Mouse (Mus musculus) limb, embryonic 13.5 days (tissue): ENCODE measurements at regions not wholly inside any gene's neighbourhood (a gene's known extent, or its start where the extent isn't known, plus 50 kb on each side); places are given as distances from the start of the nearest gene placed in this dataset.

Experiments used
- ATAC-seq: fragments of 200-750 bp; cut with Nextera tagmentation; 2 replicates; pipeline ENCODE4 v1.8.0; 2017; ENCODE audit warnings: low read depth, moderate number of reproducible peaks, moderate TSS enrichment; ENCODE audit not compliant: low FRiP score
- H3K27ac ChIP-seq: fragments of 300-500 bp; sonication (generic); 2 replicates; pipeline ENCODE4 v1.5.1; 2015; ENCODE audit warnings: inconsistent platforms, mild to moderate bottlenecking, moderate library complexity
- H3K27me3 ChIP-seq: fragments of 300-500 bp; sonication (generic); 2 replicates; pipeline ENCODE4 v1.6.1; 2015; ENCODE audit warnings: mild to moderate bottlenecking, inconsistent platforms
- H3K36me3 ChIP-seq: fragments of 300-500 bp; sonication (generic); 2 replicates; pipeline ENCODE4 v1.6.1; 2015; ENCODE audit warnings: inconsistent platforms, mild to moderate bottlenecking, moderate library complexity
- H3K4me1 ChIP-seq: fragments of 300-500 bp; sonication (generic); 2 replicates; pipeline ENCODE4 v1.6.1; 2015; ENCODE audit warnings: inconsistent platforms
- H3K4me2 ChIP-seq: fragments of 300-500 bp; sonication (generic); replicated peaks from 2 replicates; pipeline ENCODE4 v1.6.1; 2015; ENCODE audit warnings: inconsistent platforms, mild to moderate bottlenecking, moderate library complexity
- H3K4me3 ChIP-seq: fragments of 300-500 bp; sonication (generic); 2 replicates; pipeline ENCODE4 v1.5.1; 2015; ENCODE audit warnings: moderate library complexity, mild to moderate bottlenecking, inconsistent platforms
- H3K9ac ChIP-seq: fragments of 300-500 bp; sonication (generic); 2 replicates; pipeline ENCODE4 v1.6.1; 2015; ENCODE audit warnings: mild to moderate bottlenecking, inconsistent platforms
- H3K9me3 ChIP-seq: fragments of 300-500 bp; sonication (generic); 2 replicates; pipeline ENCODE4 v1.6.1; 2016; ENCODE audit warnings: inconsistent platforms
- WGBS: fragments of 180-500 bp; shearing (Covaris S2); methylation state at CpG from one replicate; pipeline ENCODE4 v1.1.7; 2015; 5-methylcytosine and 5-hydroxymethylcytosine counted together

- WGBS, result 89% methylated on average over 4 of the region's 4 CpGs
- Histone ChIP-seq H3K9ac (no peak overlapping the region), H3K27ac (no peak overlapping the region), H3K4me1 (peaks cover 22% of the 10 kb centered on the region), H3K9me3 (no peaks in the 10 kb centered on the region), H3K27me3 (no peaks in the 10 kb centered on the region), H3K36me3 (no peaks in the 10 kb centered on the region), H3K4me2 (no peak overlapping the region), H3K4me3 (no peak overlapping the region)
- no peak for ATAC-seq
Observed at GRCm38 (mm10) chr13:107866825-107867224, 177.4 kb upstream of the Smim15 start.

DNA sequence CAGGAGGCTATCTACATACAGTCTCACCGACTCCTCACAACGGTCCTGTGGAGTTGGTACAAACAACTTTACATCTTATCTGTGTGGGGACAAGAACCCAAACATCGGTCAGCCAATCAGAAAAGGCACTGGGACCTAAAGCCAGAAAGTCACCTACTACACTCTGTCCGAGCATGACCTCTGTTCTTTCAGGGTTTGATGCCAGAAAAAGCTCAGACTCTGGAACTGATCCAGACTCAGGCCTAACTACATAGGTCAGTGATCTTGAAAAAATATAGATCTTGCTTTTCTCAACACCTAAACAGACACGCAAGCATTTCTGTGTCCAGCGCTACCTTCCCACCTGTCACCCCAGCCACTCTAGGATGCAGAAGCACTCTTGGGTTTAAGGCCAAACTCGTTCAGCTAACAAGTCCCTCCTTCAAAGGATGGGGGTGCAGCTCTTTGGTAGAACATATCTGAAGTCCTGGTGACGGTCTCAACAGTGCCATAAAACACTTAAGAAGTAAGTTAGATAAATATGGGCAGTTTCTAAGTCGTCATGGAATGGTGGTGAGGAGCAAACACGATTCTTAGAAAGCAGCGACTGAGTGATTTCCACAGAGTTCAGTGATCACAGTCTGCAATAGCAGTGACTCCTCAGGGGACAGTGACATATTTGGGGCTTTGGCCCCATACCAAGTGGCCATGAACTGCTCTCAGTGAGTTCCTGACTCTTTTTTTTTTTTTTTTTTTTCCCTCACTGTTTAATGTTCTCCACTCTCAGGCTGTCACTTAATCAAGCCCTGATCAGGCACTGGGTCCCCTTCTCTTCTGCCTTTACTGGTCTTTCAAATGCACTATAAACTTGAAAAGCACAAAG is 181.2 kb upstream of the Smim15 start:
- Histone ChIP-seq H3K9me3 (no peaks in the 10 kb centered on the region), H3K4me2 (no peak overlapping the region), H3K27me3 (no peaks in the 10 kb centered on the region), H3K27ac (no peak overlapping the region), H3K36me3 (no peaks in the 10 kb centered on the region), H3K4me1 (peaks cover 8% of the 10 kb centered on the region; the same call in 1 of the 2 replicates), H3K4me3 (no peak overlapping the region), H3K9ac (no peak overlapping the region)
- 74% methylated on average over 11 of the region's 11 CpGs for WGBS
- ATAC-seq, result no peak

DNA sequence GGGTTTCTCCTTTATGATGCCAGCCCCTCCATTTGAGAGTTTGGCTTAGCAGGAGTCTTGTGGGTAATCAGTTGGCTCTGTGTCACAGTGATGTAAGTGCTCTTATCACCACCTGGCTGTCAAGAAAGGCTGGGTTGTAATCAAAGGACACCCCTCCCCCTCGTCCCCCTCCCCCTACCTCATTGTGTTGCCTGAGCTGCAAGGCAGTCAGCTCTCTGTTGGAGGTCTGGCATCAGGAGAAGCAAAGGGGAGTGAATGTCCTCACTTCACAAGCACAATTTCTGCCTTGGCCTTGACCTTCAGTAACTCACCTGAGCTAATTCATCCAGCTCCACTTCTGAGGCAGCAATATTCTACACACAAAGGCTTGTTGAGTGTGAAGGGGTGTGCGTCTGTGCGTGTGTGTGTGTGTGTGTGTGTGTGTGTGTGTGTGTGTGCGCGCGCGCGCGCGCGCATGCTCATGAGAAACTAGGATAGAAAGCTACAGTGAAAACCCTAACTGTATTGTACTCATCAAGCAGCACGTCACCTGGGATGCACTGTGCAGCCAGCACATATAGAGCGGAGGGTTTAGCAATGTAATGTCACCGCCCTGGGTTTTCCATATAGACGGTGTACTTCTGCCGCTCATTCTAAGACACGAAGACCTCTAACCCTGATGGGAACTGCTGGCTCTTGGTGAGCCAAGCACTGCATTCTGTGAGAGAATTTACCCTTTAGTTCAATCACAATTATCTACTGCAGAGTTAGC is 182.7 kb upstream of the Smim15 start:
- 81% methylated on average over 17 of the region's 17 CpGs for WGBS
- H3K27ac ChIP-seq, result no peak overlapping the region
- H3K27me3 ChIP-seq, result no peaks in the 10 kb centered on the region
- no peaks in the 10 kb centered on the region for H3K9me3 ChIP-seq
- peaks cover 8% of the 10 kb centered on the region; the same call in 1 of the 2 replicates for H3K4me1 ChIP-seq
- H3K36me3 ChIP-seq, result no peaks in the 10 kb centered on the region
- no peak overlapping the region for H3K9ac ChIP-seq
- no peak for ATAC-seq
- H3K4me2 ChIP-seq, result no peak overlapping the region
- H3K4me3 ChIP-seq, result no peak overlapping the region

DNA sequence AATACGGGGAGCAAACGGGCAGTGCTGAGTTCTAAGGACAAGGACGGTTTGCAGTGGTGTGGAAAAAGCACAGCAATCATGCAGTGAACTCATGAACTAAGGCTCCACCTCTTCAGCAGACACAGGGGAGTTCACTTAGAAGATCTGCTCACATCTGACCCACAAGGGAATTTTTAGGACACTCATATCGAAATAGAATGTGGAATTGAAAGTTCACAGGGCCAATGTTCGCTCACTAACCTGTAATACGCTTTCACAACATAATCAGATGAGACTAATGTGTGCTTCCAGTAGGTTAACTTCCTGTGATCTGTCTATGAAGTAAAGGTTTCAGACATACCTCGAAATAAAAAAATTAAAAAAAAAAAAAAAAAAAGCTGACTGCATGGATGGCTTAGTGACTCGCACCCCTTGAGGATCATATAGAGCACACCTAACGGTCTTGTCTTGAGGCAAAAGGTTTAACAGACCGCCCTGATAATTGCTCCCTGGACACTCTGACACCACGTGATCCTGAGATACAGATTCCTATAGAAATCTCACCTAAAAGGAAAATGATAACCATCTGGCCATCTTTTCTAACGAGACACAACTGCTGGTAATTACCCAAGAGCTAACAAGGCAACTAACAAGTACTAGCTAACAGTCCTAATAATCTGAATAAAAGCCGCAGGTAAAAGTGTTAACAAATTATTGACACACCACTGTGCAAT is 187.0 kb upstream of the Smim15 start:
- no peaks in the 10 kb centered on the region for H3K9me3 ChIP-seq
- H3K4me1 ChIP-seq, result 0 out of 2 replicates have a peak, but pooled peaks cover 4% of the 10 kb centered on the region
- H3K9ac ChIP-seq, result no peak overlapping the region
- 59% methylated on average over 13 of the region's 13 CpGs for WGBS
- H3K4me3 ChIP-seq, result no peak overlapping the region
- no peak for ATAC-seq
- H3K27ac ChIP-seq, result no peak overlapping the region
- H3K4me2 ChIP-seq, result no peak overlapping the region
- no peaks in the 10 kb centered on the region for H3K27me3 ChIP-seq
- H3K36me3 ChIP-seq, result no peaks in the 10 kb centered on the region

GRCm38 (mm10) chr13:107850907-107851560 is 193.2 kb upstream of the Smim15 start:
- no peak for ATAC-seq
- no peak overlapping the region for H3K27ac ChIP-seq
- no peaks in the 10 kb centered on the region for H3K36me3 ChIP-seq
- H3K4me3 ChIP-seq, result no peak overlapping the region
- H3K27me3 ChIP-seq, result no peaks in the 10 kb centered on the region
- 62% methylated on average over 8 of the region's 8 CpGs for WGBS
- no peaks in the 10 kb centered on the region for H3K9me3 ChIP-seq
- no peak overlapping the region for H3K9ac ChIP-seq
- peaks cover 31% of the 10 kb centered on the region for H3K4me1 ChIP-seq
- no peak overlapping the region for H3K4me2 ChIP-seq

GRCm38 (mm10) chr13:107848871-107849270 is 195.4 kb upstream of the Smim15 start:
- peaks cover 42% of the 10 kb centered on the region for H3K4me1 ChIP-seq
- H3K36me3 ChIP-seq, result no peaks in the 10 kb centered on the region
- ATAC-seq, result no peak
- H3K9me3 ChIP-seq, result no peaks in the 10 kb centered on the region
- no peak overlapping the region for H3K4me3 ChIP-seq
- no peak overlapping the region for H3K4me2 ChIP-seq
- no peaks in the 10 kb centered on the region for H3K27me3 ChIP-seq
- 79% methylated on average over 7 of the region's 7 CpGs for WGBS
- H3K27ac ChIP-seq, result no peak overlapping the region
- H3K9ac ChIP-seq, result no peak overlapping the region

DNA sequence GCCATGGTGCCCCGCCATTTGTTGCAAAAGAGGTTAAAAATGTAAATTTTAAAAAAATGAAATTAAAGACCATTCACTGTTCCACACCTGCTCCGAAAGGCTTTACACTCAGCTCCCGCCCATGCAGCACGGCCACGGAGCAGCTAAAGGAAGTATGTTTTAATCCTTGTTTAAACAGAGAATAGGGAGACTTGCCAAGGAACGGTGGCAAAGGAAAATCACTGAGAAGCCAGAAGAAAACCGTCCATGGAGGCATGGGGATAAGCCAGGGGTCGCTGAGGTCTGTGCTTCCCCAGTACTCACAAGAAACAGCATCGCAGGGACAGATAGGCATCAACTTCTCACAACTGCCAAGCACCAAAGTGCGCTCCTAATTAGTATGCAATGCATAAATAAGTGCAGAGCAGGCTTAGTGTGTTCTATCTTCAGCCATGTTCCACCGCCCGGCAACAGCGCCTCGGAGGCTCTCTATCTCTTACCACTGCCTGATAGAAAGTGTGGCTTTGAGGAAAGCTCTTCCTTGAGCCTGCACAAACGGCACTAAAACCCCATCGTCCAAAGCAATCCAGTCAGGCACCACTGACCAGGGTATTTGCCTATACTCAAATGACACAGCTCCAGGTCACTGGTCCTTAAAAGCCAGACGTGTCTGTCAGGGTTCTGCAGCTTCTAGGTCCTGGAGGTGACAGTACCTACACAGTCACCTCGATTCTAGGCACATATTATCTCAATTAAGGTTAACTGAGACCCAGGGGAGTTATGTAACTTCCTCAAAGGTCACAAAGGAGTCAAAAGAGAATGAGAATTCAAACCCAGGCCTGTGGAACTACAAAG is 196.8 kb upstream of the Smim15 start:
- ATAC-seq, result no peak
- H3K9ac ChIP-seq, result no peak overlapping the region
- WGBS, result 35% methylated on average over 18 of the region's 18 CpGs
- no peak overlapping the region; the same call in 1 of the 2 replicates for H3K27ac ChIP-seq
- H3K4me1 ChIP-seq, result peaks cover 47% of the 10 kb centered on the region
- H3K4me2 ChIP-seq, result peak overlapping the region; percentile 57
- no peaks in the 10 kb centered on the region for H3K36me3 ChIP-seq
- H3K9me3 ChIP-seq, result no peaks in the 10 kb centered on the region
- H3K4me3 ChIP-seq, result peak overlapping the region; percentile 26
- H3K27me3 ChIP-seq, result no peaks in the 10 kb centered on the region

- ATAC-seq, result peak; percentile 83
- Histone ChIP-seq H3K4me1 (peaks cover 47% of the 10 kb centered on the region), H3K36me3 (no peaks in the 10 kb centered on the region), H3K4me2 (peak overlapping the region; percentile 57), H3K27me3 (no peaks in the 10 kb centered on the region), H3K9ac (0 out of 2 replicates have a peak overlapping the region, but pooled peaks have one; percentile 48), H3K27ac (peak overlapping the region; percentile 56; the same call in 1 of the 2 replicates), H3K4me3 (peak overlapping the region; percentile 26), H3K9me3 (no peaks in the 10 kb centered on the region)
- WGBS, result 20% methylated on average over 10 of the region's 10 CpGs
Observed at GRCm38 (mm10) chr13:107846621-107847178, 197.5 kb upstream of the Smim15 start.

GRCm38 (mm10) chr13:107845838-107846237 is 198.4 kb upstream of the Smim15 start:
- Histone ChIP-seq H3K4me3 (no peak overlapping the region), H3K27me3 (no peaks in the 10 kb centered on the region), H3K4me2 (peak overlapping the region; percentile 57), H3K9me3 (no peaks in the 10 kb centered on the region), H3K4me1 (peaks cover 45% of the 10 kb centered on the region), H3K27ac (no peak overlapping the region), H3K36me3 (no peaks in the 10 kb centered on the region), H3K9ac (no peak overlapping the region)
- 47% methylated on average over 4 of the region's 4 CpGs for WGBS
- no peak for ATAC-seq

DNA sequence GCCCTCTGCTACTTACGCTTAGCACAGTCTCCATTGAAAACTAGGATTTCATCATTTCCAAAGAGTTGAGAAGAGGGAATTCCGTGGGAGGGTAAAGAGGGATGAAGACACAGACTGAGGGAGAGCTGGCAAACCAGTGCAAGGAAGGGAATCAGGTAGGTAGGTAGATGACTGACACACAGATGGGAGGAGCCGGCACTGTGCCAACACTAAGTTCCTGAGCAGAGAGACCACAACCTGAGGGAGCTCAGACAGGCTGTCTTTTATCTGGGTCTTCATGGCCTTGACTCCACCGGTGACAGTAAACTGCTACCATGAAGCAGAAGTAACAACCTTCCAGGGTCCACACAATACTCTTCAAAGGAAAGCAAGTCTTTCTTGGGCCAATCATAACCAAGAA is 200.2 kb upstream of the Smim15 start:
- no peaks in the 10 kb centered on the region for H3K9me3 ChIP-seq
- peaks cover 44% of the 10 kb centered on the region for H3K4me1 ChIP-seq
- no peak overlapping the region for H3K4me3 ChIP-seq
- no peaks in the 10 kb centered on the region for H3K27me3 ChIP-seq
- ATAC-seq, result no peak
- no peaks in the 10 kb centered on the region for H3K36me3 ChIP-seq
- no peak overlapping the region for H3K4me2 ChIP-seq
- 94% methylated on average over 4 of the region's 4 CpGs for WGBS
- H3K27ac ChIP-seq, result no peak overlapping the region
- no peak overlapping the region for H3K9ac ChIP-seq
